Mouse (Mus musculus): ENCODE data around the gene Setdb2. TPM values are rescaled to one million over a fixed set of nuclear protein-coding genes. Genes with fewer than 3 reads are reported as not detected.

Gene Setdb2
- polyA plus RNA-seq, 1 experiment from 2014 or later: 14.1 TPM

DNA sequence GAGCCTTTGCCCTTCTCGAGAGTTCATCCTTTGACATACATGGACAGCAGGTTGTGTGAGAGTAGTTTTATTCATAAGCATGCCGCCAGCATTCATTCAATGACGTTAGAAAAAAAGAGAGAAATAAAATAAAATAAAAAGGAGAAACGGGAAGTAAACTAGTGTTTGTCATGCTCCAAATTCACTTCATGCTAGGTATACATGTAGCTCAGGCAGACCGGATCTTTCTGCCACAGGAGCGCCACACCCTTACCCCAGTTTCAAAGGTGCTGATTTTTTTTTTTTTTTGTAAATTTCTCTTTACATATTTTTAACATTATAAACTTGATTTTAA, 755 bp upstream of the Setdb2 start:
- no peaks in the 10 kb centered on the region for H3K27me3 ChIP-seq (ENCODE audit: control insufficient read depth, insufficient read depth, low read length)
- H3K4me2 ChIP-seq (ENCODE audit: low read depth, severe bottlenecking): peak overlapping the region; percentile 57
- no peak for DNase-seq (ENCODE audit: low spot score)
- no peak for ATAC-seq (ENCODE audit: insufficient number of reproducible peaks, low FRiP score, low TSS enrichment, low read depth)
- WGBS: 13% methylated on average over 6 of the region's 6 CpGs
- peaks cover 3% of the 10 kb centered on the region; the same call in 1 of the 2 replicates for H3K4me1 ChIP-seq (ENCODE audit: control insufficient read depth, insufficient read depth, low read length)
- no peak overlapping the region for H3K27ac ChIP-seq (replicated peaks; ENCODE audit: low read depth, low read length)
- H3K36me3 ChIP-seq (ENCODE audit: control insufficient read depth, insufficient read depth, low read length): no peaks in the 10 kb centered on the region
- peak overlapping the region; percentile 80 for H3K4me3 ChIP-seq (ENCODE audit: low read depth, low read length)
- H3K9ac ChIP-seq (ENCODE audit: low read length): peak overlapping the region; percentile 89
- H3K9me3 ChIP-seq (ENCODE audit: control insufficient read depth, low read length): no peaks in the 10 kb centered on the region

DNA sequence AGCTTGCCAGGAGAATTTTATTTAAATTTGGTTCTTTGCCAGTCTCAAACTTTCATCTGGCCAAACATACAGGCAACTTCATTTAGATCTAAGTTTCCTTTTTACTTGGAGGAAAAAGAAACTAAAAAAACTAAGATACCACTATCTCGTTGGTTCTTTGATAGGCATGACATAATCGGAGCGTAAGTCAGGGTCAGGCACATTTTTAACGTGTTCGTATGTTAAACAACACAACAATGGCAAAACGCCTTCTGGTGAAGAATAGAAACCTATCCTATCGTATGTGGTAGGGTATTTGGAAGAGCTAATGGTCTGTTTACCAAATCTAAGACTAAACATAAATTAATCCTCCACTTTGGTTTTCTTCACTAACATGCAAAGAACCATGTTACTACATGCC, 645 bp downstream of the Setdb2 start:
- WGBS: 33% methylated on average over 7 of the region's 7 CpGs
- no peak overlapping the region for H3K27ac ChIP-seq (replicated peaks; ENCODE audit: low read depth, low read length)
- H3K27me3 ChIP-seq (ENCODE audit: control insufficient read depth, insufficient read depth, low read length): no peaks in the 10 kb centered on the region

DNA sequence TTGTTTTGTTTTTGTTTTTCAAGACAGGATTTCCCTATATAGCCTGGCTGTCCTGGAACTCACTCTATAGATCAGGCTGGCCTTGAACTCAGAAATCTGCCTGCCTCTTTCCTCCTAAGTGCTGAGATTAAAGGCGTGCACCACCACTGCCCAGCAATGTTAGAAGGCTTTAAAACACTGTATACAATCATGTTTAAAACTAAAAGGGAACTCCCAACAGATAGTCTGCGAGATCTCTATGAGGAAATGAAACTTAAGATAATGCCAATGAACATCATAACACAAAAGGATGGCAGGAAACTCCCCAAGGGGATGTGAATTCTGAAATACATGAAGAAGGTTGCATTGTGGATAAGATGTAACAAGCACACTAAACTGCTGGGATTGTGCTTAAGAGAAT, 2.2 kb downstream of the Setdb2 start:
- no peak overlapping the region for H3K4me2 ChIP-seq (ENCODE audit: low read depth, severe bottlenecking)
- H3K36me3 ChIP-seq (ENCODE audit: control insufficient read depth, insufficient read depth, low read length): no peaks in the 10 kb centered on the region
- no peak overlapping the region for H3K9ac ChIP-seq (ENCODE audit: low read length)
- H3K9me3 ChIP-seq (ENCODE audit: control insufficient read depth, low read length): no peaks in the 10 kb centered on the region
- ATAC-seq (ENCODE audit: insufficient number of reproducible peaks, low FRiP score, low TSS enrichment, low read depth) (no peak), DNase-seq (ENCODE audit: low spot score) (no peak)
- H3K27me3 ChIP-seq (ENCODE audit: control insufficient read depth, insufficient read depth, low read length): no peaks in the 10 kb centered on the region
- peaks cover 3% of the 10 kb centered on the region; the same call in 1 of the 2 replicates for H3K4me1 ChIP-seq (ENCODE audit: control insufficient read depth, insufficient read depth, low read length)
- H3K4me3 ChIP-seq (ENCODE audit: low read depth, low read length): no peak overlapping the region
- WGBS: 92% methylated on average over 2 of the region's 2 CpGs
- H3K27ac ChIP-seq (replicated peaks; ENCODE audit: low read depth, low read length): no peak overlapping the region

More for the DNA sequence above, 645 bp downstream of the Setdb2 start:
- Histone ChIP-seq H3K4me2 (ENCODE audit: low read depth, severe bottlenecking) (peak overlapping the region; percentile 57), H3K36me3 (ENCODE audit: control insufficient read depth, insufficient read depth, low read length) (no peaks in the 10 kb centered on the region), H3K9me3 (ENCODE audit: control insufficient read depth, low read length) (no peaks in the 10 kb centered on the region), H3K9ac (ENCODE audit: low read length) (no peak overlapping the region), H3K4me1 (ENCODE audit: control insufficient read depth, insufficient read depth, low read length) (peaks cover 3% of the 10 kb centered on the region; the same call in 1 of the 2 replicates), H3K4me3 (ENCODE audit: low read depth, low read length) (peak overlapping the region; percentile 80)
- ATAC-seq (ENCODE audit: insufficient number of reproducible peaks, low FRiP score, low TSS enrichment, low read depth) (no peak), DNase-seq (ENCODE audit: low spot score) (no peak)

DNA sequence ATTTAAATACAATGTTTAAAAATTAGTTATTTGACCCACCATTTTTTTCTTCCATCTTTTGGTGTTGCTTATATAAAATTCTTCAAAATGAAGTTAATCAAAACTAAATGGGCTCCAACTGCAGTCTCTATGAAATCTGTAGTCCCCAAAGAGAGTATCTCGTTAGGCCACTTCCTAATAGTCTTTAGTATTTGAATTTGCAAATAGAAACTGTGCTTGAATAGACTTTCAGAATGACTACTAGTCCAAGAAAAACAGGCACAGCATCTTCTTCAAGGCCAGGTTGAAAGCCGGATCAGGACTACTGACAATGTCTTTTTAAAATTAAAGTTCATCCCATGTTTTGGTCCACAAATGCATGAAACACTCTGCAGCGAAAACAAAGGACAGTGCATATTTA, 3.3 kb downstream of the Setdb2 start:
- no peaks in the 10 kb centered on the region for H3K36me3 ChIP-seq (ENCODE audit: control insufficient read depth, insufficient read depth, low read length)
- H3K27ac ChIP-seq (replicated peaks; ENCODE audit: low read depth, low read length): no peak overlapping the region
- ATAC-seq (ENCODE audit: insufficient number of reproducible peaks, low FRiP score, low TSS enrichment, low read depth): no peak
- no peak overlapping the region for H3K4me2 ChIP-seq (ENCODE audit: low read depth, severe bottlenecking)
- H3K9ac ChIP-seq (ENCODE audit: low read length): no peak overlapping the region
- H3K9me3 ChIP-seq (ENCODE audit: control insufficient read depth, low read length): no peaks in the 10 kb centered on the region
- DNase-seq (ENCODE audit: low spot score): no peak
- WGBS: 84% methylated on average over 3 of the region's 3 CpGs
- H3K27me3 ChIP-seq (ENCODE audit: control insufficient read depth, insufficient read depth, low read length): no peaks in the 10 kb centered on the region
- H3K4me3 ChIP-seq (ENCODE audit: low read depth, low read length): no peak overlapping the region
- H3K4me1 ChIP-seq (ENCODE audit: control insufficient read depth, insufficient read depth, low read length): peaks cover 3% of the 10 kb centered on the region; the same call in 1 of the 2 replicates

DNA sequence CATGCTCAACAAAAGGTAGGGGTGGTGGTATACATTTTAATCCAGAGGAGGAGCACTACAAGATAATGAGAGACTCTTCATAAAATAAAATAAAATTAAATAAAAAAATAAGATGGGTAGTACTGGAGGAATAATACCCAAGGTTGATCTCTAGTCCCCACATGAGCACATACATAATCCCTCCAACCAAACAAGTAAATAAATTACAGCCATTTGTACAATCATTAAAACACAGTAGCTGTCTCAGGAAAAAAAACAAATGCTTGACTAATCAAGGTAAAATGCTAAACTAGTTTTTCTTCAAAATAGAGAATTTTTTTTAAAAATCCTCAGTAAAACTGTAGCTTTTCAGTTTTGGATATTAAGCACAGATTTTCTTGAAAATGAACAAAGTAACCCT, 5.5 kb downstream of the Setdb2 start:
- H3K27me3 ChIP-seq (ENCODE audit: control insufficient read depth, insufficient read depth, low read length): no peaks in the 10 kb centered on the region
- DNase-seq (ENCODE audit: low spot score) (no peak), ATAC-seq (ENCODE audit: insufficient number of reproducible peaks, low FRiP score, low TSS enrichment, low read depth) (no peak)
- no peak overlapping the region for H3K9ac ChIP-seq (ENCODE audit: low read length)
- peaks cover 3% of the 10 kb centered on the region; the same call in 1 of the 2 replicates for H3K4me1 ChIP-seq (ENCODE audit: control insufficient read depth, insufficient read depth, low read length)
- no peaks in the 10 kb centered on the region for H3K9me3 ChIP-seq (ENCODE audit: control insufficient read depth, low read length)
- H3K4me2 ChIP-seq (ENCODE audit: low read depth, severe bottlenecking): no peak overlapping the region
- H3K36me3 ChIP-seq (ENCODE audit: control insufficient read depth, insufficient read depth, low read length): no peaks in the 10 kb centered on the region
- H3K27ac ChIP-seq (replicated peaks; ENCODE audit: low read depth, low read length): no peak overlapping the region
- H3K4me3 ChIP-seq (ENCODE audit: low read depth, low read length): no peak overlapping the region

DNA sequence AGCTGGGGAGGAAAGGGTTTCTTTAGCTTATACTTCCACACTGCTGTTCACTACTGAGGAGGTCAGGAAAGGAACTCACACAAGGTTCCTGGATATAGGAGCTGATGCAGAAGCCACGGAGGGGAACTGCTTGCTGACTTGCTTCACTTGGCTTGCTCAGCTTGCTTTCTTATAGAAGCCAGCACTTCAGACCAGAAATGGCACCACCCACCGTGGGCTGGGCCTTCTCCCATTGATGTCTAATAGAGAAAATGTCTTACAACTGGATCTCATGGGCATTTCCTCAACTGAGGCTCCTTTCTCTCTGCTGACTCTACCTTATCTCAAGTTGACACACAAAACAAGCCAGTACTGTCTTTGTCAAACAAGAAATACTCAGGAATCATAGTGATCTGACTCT, 6.8 kb downstream of the Setdb2 start:
- H3K9me3 ChIP-seq (ENCODE audit: control insufficient read depth, low read length): no peaks in the 10 kb centered on the region
- DNase-seq (ENCODE audit: low spot score) (no peak), ATAC-seq (ENCODE audit: insufficient number of reproducible peaks, low FRiP score, low TSS enrichment, low read depth) (no peak)
- no peak overlapping the region for H3K27ac ChIP-seq (replicated peaks; ENCODE audit: low read depth, low read length)
- no peak overlapping the region for H3K4me2 ChIP-seq (ENCODE audit: low read depth, severe bottlenecking)
- 75% methylated on average over 2 of the region's 2 CpGs for WGBS
- no peak overlapping the region for H3K9ac ChIP-seq (ENCODE audit: low read length)
- no peaks in the 10 kb centered on the region for H3K4me1 ChIP-seq (ENCODE audit: control insufficient read depth, insufficient read depth, low read length)
- no peaks in the 10 kb centered on the region for H3K27me3 ChIP-seq (ENCODE audit: control insufficient read depth, insufficient read depth, low read length)
- H3K36me3 ChIP-seq (ENCODE audit: control insufficient read depth, insufficient read depth, low read length): 0 out of 2 replicates have a peak, but pooled peaks cover 3% of the 10 kb centered on the region
- H3K4me3 ChIP-seq (ENCODE audit: low read depth, low read length): no peak overlapping the region

DNA sequence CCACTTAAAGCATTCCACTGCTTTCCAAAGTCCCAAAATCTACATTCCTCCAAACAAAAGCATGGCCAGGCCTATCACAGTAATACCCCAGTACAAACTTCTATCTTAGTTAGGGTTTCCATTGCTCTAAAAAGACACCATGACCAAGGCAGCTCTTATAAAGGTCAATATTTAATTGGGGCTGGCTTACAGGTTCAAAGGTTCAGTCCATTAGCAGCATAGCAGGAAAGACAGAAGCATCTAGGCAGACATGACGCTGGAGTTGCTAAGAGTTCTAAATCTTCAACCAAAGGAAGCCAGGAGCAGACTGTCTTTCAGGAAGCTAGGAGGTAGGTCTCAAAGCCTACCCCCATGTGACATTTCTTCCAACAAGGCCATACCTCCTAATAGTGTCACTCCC, 10.1 kb downstream of the Setdb2 start:
- H3K27me3 ChIP-seq (ENCODE audit: control insufficient read depth, insufficient read depth, low read length): no peaks in the 10 kb centered on the region
- ATAC-seq (ENCODE audit: insufficient number of reproducible peaks, low FRiP score, low TSS enrichment, low read depth) (no peak), DNase-seq (ENCODE audit: low spot score) (no peak)
- 0 out of 2 replicates have a peak, but pooled peaks cover 3% of the 10 kb centered on the region for H3K36me3 ChIP-seq (ENCODE audit: control insufficient read depth, insufficient read depth, low read length)
- no peaks in the 10 kb centered on the region for H3K4me1 ChIP-seq (ENCODE audit: control insufficient read depth, insufficient read depth, low read length)
- no peak overlapping the region for H3K4me3 ChIP-seq (ENCODE audit: low read depth, low read length)
- no peak overlapping the region for H3K9ac ChIP-seq (ENCODE audit: low read length)
- no peak overlapping the region for H3K4me2 ChIP-seq (ENCODE audit: low read depth, severe bottlenecking)
- no peak overlapping the region for H3K27ac ChIP-seq (replicated peaks; ENCODE audit: low read depth, low read length)
- H3K9me3 ChIP-seq (ENCODE audit: control insufficient read depth, low read length): no peaks in the 10 kb centered on the region
- WGBS: 84% methylated on average over 1 of the region's 1 CpGs

DNA sequence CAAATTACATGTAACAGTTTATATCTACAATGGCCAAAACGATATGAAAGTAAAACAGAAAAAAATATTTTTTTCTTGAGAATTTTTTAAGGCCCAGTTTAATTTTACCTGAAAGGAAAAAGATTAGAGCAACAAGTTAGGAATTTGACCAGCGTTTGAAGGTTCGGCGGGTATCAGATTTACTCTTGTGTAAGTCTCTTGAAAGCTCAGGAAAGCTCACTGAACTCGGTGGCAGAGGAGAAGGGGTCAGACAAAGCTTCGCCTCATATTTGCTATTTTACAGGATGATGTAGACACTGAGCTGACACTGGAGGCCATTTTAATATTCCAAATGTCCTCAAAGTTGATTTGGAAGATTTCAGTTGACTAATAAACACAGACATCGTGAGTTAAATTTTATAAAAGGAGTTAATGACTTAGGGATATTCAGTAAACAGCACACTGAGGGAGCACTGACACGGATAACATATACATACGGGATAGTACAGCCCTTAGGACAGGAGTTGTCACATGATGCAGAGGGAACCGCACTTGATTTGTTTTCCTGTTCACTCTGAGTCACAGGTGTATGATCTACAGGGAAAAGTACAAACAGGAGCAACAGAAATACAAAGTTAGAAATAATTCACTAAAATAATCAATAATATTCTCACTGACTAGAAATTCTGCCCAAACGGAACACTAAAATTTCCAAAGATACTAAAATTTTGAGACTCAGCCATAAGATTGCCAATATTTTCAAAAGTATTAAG, 17.6 kb downstream of the Setdb2 start:
- no peaks in the 10 kb centered on the region for H3K4me1 ChIP-seq (ENCODE audit: control insufficient read depth, insufficient read depth, low read length)
- H3K9ac ChIP-seq (ENCODE audit: low read length): no peak overlapping the region
- H3K36me3 ChIP-seq (ENCODE audit: control insufficient read depth, insufficient read depth, low read length): no peaks in the 10 kb centered on the region
- H3K4me3 ChIP-seq (ENCODE audit: low read depth, low read length): no peak overlapping the region
- DNase-seq (ENCODE audit: low spot score) (no peak), ATAC-seq (ENCODE audit: insufficient number of reproducible peaks, low FRiP score, low TSS enrichment, low read depth) (no peak)
- H3K9me3 ChIP-seq (ENCODE audit: control insufficient read depth, low read length): no peaks in the 10 kb centered on the region
- no peak overlapping the region for H3K4me2 ChIP-seq (ENCODE audit: low read depth, severe bottlenecking)
- no peaks in the 10 kb centered on the region for H3K27me3 ChIP-seq (ENCODE audit: control insufficient read depth, insufficient read depth, low read length)
- 88% methylated on average over 11 of the region's 11 CpGs for WGBS
- H3K27ac ChIP-seq (replicated peaks; ENCODE audit: low read depth, low read length): no peak overlapping the region

DNA sequence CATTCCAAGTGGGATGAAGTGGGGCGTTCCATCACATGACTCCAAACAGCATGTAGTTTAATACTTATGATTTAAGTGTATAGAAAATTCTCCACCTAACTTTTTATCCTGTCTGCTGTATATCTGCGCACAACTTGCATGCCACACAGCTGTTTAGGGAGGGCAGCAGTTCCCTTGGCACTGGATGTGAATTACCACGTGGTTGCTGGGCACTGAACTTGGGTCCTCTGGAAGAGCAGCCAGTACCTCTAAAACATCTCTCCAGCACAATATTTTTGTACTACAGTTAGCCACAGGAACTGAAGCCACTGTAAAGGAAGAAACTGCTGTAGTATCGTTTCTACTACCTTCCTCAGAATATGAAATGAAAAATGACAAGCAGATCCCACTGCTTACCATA, 22.5 kb downstream of the Setdb2 start:
- H3K4me1 ChIP-seq (ENCODE audit: control insufficient read depth, insufficient read depth, low read length): no peaks in the 10 kb centered on the region
- H3K27ac ChIP-seq (replicated peaks; ENCODE audit: low read depth, low read length): no peak overlapping the region
- H3K4me2 ChIP-seq (ENCODE audit: low read depth, severe bottlenecking): no peak overlapping the region
- H3K36me3 ChIP-seq (ENCODE audit: control insufficient read depth, insufficient read depth, low read length): no peaks in the 10 kb centered on the region
- no peak overlapping the region for H3K9ac ChIP-seq (ENCODE audit: low read length)
- DNase-seq (ENCODE audit: low spot score): no peak
- no peaks in the 10 kb centered on the region for H3K27me3 ChIP-seq (ENCODE audit: control insufficient read depth, insufficient read depth, low read length)
- ATAC-seq (ENCODE audit: insufficient number of reproducible peaks, low FRiP score, low TSS enrichment, low read depth): no peak
- no peak overlapping the region for H3K4me3 ChIP-seq (ENCODE audit: low read depth, low read length)
- 87% methylated on average over 4 of the region's 4 CpGs for WGBS
- no peaks in the 10 kb centered on the region for H3K9me3 ChIP-seq (ENCODE audit: control insufficient read depth, low read length)
